Mouse (Mus musculus) hindbrain, embryonic 12.5 days (tissue): ENCODE measurements around the gene Nphs2. TPM values are rescaled to one million over a fixed set of nuclear protein-coding genes. Genes with fewer than 3 reads are reported as not detected.
A peak's percentile ranks its signal among the peaks of the same experiment; 100 is the strongest.

Experiments used
- ATAC-seq: fragments of 200-750 bp; cut with Nextera tagmentation; 2 replicates; pipeline ENCODE4 v1.8.0; 2017; ENCODE audit warnings: moderate TSS enrichment; ENCODE audit not compliant: low FRiP score
- H3K27ac ChIP-seq: fragments of 300-500 bp; sonication (generic); 2 replicates; pipeline ENCODE4 v1.5.1; 2016; ENCODE audit warnings: mild to moderate bottlenecking
- H3K27me3 ChIP-seq: fragments of 300-500 bp; sonication (generic); 2 replicates; pipeline ENCODE4 v1.6.1; 2016; ENCODE audit warnings: mild to moderate bottlenecking
- H3K36me3 ChIP-seq: fragments of 300-500 bp; sonication (generic); 2 replicates; pipeline ENCODE4 v1.6.1; 2016; ENCODE audit warnings: mild to moderate bottlenecking
- H3K4me1 ChIP-seq: fragments of 300-500 bp; sonication (generic); 2 replicates; pipeline ENCODE4 v1.6.1; 2016
- H3K4me2 ChIP-seq: fragments of 300-500 bp; sonication (generic); replicated peaks from 2 replicates; pipeline ENCODE4 v1.6.1; 2016; ENCODE audit warnings: mild to moderate bottlenecking
- H3K4me3 ChIP-seq: fragments of 300-500 bp; sonication (generic); 2 replicates; pipeline ENCODE4 v1.5.1; 2016; ENCODE audit warnings: mild to moderate bottlenecking
- H3K9ac ChIP-seq: fragments of 300-500 bp; sonication (generic); 2 replicates; pipeline ENCODE4 v1.6.1; 2016; ENCODE audit warnings: mild to moderate bottlenecking, moderate library complexity
- H3K9me3 ChIP-seq: fragments of 300-500 bp; sonication (generic); replicated peaks from 2 replicates; pipeline ENCODE4 v1.6.1; 2016; ENCODE audit warnings: mild to moderate bottlenecking
- WGBS: fragments of 180-500 bp; shearing (Covaris S2); methylation state at CpG from one replicate; pipeline ENCODE4 v1.1.7; 2016; 5-methylcytosine and 5-hydroxymethylcytosine counted together
- polyA plus RNA-seq: library from polyadenylated mRNA; unstranded; fragments of >200 nt; fragmentation: Nextera tagmentation; extraction: Ambion mirVana; gene quantifications from 2 replicates; pipeline ENCODE4 v1.2.1, GENCODE M21; 2016

The Nphs2 gene
- polyA plus RNA-seq, 1 experiment from 2014 or later, result 0.10 TPM

GRCm38 (mm10) chr1:156290016-156290415 is 20.5 kb upstream of the Nphs2 start:
- Histone ChIP-seq H3K27ac (no peak overlapping the region), H3K4me2 (no peak overlapping the region), H3K36me3 (no peaks in the 10 kb centered on the region), H3K9me3 (no peaks in the 10 kb centered on the region), H3K27me3 (no peaks in the 10 kb centered on the region), H3K9ac (no peak overlapping the region), H3K4me3 (no peak overlapping the region), H3K4me1 (no peaks in the 10 kb centered on the region)
- ATAC-seq, result no peak
- WGBS, result 95% methylated on average over 6 of the region's 6 CpGs

DNA sequence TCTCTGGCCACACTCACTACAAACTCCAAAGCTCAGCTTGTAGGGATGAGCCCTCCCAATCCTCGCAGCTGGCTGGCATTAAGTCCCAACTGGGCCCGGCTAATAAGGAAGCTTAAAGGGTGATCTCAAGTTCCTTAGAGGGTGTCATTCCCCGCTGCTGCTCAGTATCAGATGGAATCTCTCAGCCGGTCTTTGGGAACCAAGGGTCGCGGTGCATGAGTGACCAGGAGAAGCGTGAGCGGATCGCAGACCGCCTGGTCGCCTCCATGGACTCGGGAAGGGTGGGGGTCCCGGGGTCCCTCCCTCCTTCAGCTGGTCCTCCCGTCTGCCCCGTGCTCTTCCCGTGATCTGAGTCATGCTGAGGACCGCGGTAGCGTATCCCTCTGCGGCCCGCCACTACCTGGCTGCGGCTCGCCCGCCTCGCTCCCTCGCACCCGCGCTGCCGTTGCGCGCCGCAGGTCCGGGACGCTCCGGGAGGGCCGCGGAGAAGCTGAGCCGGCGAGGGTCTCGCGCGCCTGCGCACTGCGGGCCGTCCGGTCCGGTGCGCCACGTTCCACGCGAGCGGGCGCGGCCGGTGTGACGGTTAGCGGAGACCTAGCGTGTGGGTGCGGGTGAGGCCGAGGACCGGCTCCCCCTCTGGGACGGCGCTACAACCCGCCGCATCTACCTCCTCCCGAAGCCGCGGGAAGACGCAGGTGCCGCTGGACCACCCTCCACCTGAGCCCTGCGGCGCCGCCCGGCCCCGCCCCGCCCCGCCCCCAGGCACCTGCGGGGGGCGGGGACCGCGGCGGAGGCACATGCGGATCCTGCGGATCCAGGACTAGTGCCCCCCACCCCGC is 7.4 kb upstream of the Nphs2 start, which contains the start of gene Tdrd5:
TSS of gene Tdrd5 (minus strand) at position 754 of the 839 bp plus-strand sequence.
- no peak within 1 kb of the TSS for H3K27ac ChIP-seq
- H3K27me3 ChIP-seq, result peaks cover 53% of the 10 kb centered on the region
- peak within 1 kb of the TSS; percentile 97 for H3K4me2 ChIP-seq
- WGBS, result under 1% methylated on average over 70 of the region's 85 CpGs
- ATAC-seq, result peak; percentile 85
- H3K9ac ChIP-seq, result peak within 1 kb of the TSS; percentile 63
- H3K9me3 ChIP-seq, result no peaks in the 10 kb centered on the region
- H3K4me3 ChIP-seq, result peak within 1 kb of the TSS; percentile 63
- H3K4me1 ChIP-seq, result no peaks in the 10 kb centered on the region
- H3K36me3 ChIP-seq, result no peaks in the 10 kb centered on the region

DNA sequence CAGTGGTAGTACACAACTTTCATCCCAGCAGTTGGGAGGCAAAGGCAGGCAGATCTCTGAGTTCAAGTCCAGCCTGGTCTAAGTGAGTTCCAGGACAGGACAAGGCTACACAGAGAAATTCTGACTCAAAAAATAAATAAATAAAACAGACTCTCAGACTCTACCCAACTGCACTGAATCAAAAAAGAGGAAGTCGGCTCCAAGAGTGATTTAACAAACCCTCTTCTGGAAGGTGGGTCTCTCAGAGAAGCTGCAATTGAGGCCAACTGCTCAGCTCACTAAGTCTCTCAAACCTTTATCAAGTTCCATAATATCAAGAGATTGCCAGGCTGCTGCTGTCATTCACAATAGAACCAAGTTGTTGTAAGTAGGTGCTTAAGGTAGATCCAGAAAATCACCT is 1.9 kb upstream of the Nphs2 start:
- H3K9me3 ChIP-seq, result no peaks in the 10 kb centered on the region
- H3K36me3 ChIP-seq, result no peaks in the 10 kb centered on the region
- H3K4me1 ChIP-seq, result peaks cover 7% of the 10 kb centered on the region
- H3K4me2 ChIP-seq, result no peak overlapping the region
- no peak overlapping the region for H3K27ac ChIP-seq
- peaks cover 65% of the 10 kb centered on the region for H3K27me3 ChIP-seq
- no peak overlapping the region for H3K9ac ChIP-seq
- no peak overlapping the region for H3K4me3 ChIP-seq
- no peak for ATAC-seq
- WGBS, result 82% methylated on average over 1 of the region's 1 CpGs

DNA sequence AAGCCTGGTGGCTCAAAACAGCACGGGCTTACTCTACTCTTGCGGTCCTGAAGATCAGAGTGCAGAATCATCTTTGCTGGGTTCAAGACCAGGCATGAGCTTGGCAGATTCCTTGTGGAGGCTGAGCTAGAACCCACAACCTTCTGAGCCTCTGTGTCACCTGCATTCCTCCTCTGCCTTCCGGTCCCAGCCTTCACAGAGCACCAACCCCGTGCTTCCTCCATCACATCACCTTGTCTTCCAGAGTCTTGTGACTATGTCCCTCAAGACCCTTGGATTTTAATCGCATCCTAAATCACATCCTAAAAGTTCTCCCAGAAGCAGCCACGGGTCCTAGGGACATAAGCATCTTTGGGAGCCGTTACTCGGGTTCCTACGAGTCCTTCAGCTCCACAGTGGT is 12.6 kb downstream of the Nphs2 start:
- no peak overlapping the region for H3K27ac ChIP-seq
- WGBS, result 87% methylated on average over 9 of the region's 9 CpGs

GRCm38 (mm10) chr1:156340847-156341246 is 30.3 kb downstream of the Nphs2 start:
- no peak overlapping the region for H3K9ac ChIP-seq
- no peaks in the 10 kb centered on the region for H3K9me3 ChIP-seq
- H3K27ac ChIP-seq, result no peak overlapping the region
- H3K4me2 ChIP-seq, result no peak overlapping the region
- no peaks in the 10 kb centered on the region for H3K27me3 ChIP-seq
- ATAC-seq, result no peak
- no peaks in the 10 kb centered on the region for H3K4me1 ChIP-seq
- no peaks in the 10 kb centered on the region for H3K36me3 ChIP-seq
- H3K4me3 ChIP-seq, result no peak overlapping the region
- WGBS, result 81% methylated on average over 4 of the region's 4 CpGs

More for the DNA sequence above, 12.6 kb downstream of the Nphs2 start:
- Histone ChIP-seq H3K9me3 (no peaks in the 10 kb centered on the region), H3K9ac (no peak overlapping the region), H3K27me3 (no peaks in the 10 kb centered on the region), H3K36me3 (no peaks in the 10 kb centered on the region), H3K4me1 (no peaks in the 10 kb centered on the region), H3K4me2 (no peak overlapping the region), H3K4me3 (no peak overlapping the region)
- no peak for ATAC-seq

GRCm38 (mm10) chr1:156344433-156344832 is 33.9 kb downstream of the Nphs2 start:
- 72% methylated on average over 4 of the region's 4 CpGs for WGBS
- no peak overlapping the region for H3K27ac ChIP-seq
- ATAC-seq, result no peak
- H3K9ac ChIP-seq, result no peak overlapping the region
- H3K36me3 ChIP-seq, result no peaks in the 10 kb centered on the region
- no peaks in the 10 kb centered on the region for H3K9me3 ChIP-seq
- no peaks in the 10 kb centered on the region for H3K27me3 ChIP-seq
- H3K4me3 ChIP-seq, result no peak overlapping the region
- H3K4me2 ChIP-seq, result no peak overlapping the region
- H3K4me1 ChIP-seq, result no peaks in the 10 kb centered on the region

DNA sequence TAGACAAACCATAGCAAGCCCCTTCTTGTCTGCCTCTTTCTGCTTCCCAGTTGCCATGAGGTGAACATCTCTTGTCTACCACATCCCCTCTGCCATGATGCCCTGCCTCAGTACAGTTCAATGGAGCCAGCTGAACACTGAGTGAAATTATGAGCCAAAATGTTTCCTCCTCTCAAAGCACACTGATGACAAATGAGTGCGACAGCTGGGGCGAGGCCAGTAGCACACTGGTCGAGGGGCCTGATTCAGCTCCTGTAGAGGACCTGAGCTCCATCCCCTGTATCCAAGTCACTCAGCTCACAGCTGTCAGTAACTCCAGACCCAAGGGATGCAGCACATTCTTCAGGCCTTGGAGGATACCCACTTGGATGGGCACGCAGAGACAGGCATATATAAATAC is 35.1 kb downstream of the Nphs2 start:
- ATAC-seq, result no peak
- WGBS, result 90% methylated on average over 4 of the region's 4 CpGs
- no peaks in the 10 kb centered on the region for H3K27me3 ChIP-seq

DNA sequence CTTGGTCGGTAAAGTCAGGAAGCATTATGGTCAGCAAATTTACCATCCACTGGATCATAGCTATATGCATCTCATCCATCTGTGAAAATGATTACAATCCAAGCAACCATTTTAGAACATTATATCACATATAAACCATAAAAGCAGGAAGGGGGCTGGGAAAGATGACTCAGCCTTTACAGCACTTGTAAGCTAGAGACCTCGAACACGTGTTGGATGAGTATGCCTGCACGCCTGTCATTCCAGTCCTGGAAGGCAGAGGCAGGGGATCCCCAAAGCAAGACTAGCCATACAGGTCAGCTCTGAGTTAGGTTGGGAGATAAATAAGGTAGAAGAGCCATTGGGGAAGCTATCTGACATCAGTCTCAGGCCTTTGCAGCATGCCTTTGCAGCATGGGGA is 38.5 kb downstream of the Nphs2 start:
- WGBS, result 88% methylated on average over 4 of the region's 4 CpGs
- Histone ChIP-seq H3K27ac (no peak overlapping the region), H3K9ac (no peak overlapping the region), H3K27me3 (no peaks in the 10 kb centered on the region), H3K4me1 (no peaks in the 10 kb centered on the region), H3K4me3 (no peak overlapping the region), H3K9me3 (no peaks in the 10 kb centered on the region), H3K36me3 (no peaks in the 10 kb centered on the region), H3K4me2 (no peak overlapping the region)
- no peak for ATAC-seq

More for the DNA sequence above, 35.1 kb downstream of the Nphs2 start:
- Histone ChIP-seq H3K4me3 (no peak overlapping the region), H3K27ac (no peak overlapping the region), H3K9me3 (no peaks in the 10 kb centered on the region), H3K4me2 (no peak overlapping the region), H3K4me1 (no peaks in the 10 kb centered on the region), H3K9ac (no peak overlapping the region), H3K36me3 (no peaks in the 10 kb centered on the region)

GRCm38 (mm10) chr1:156350441-156350840 is 39.9 kb downstream of the Nphs2 start:
- no peak overlapping the region for H3K9ac ChIP-seq
- H3K4me2 ChIP-seq, result no peak overlapping the region
- 85% methylated on average over 4 of the region's 4 CpGs for WGBS
- H3K4me3 ChIP-seq, result no peak overlapping the region
- H3K4me1 ChIP-seq, result no peaks in the 10 kb centered on the region
- H3K36me3 ChIP-seq, result no peaks in the 10 kb centered on the region
- ATAC-seq, result no peak
- no peaks in the 10 kb centered on the region for H3K27me3 ChIP-seq
- H3K27ac ChIP-seq, result no peak overlapping the region
- H3K9me3 ChIP-seq, result no peaks in the 10 kb centered on the region

GRCm38 (mm10) chr1:156352466-156352865 is 41.9 kb downstream of the Nphs2 start:
- no peak for ATAC-seq
- Histone ChIP-seq H3K36me3 (no peaks in the 10 kb centered on the region), H3K4me1 (no peaks in the 10 kb centered on the region), H3K27ac (no peak overlapping the region), H3K4me2 (no peak overlapping the region), H3K4me3 (no peak overlapping the region), H3K27me3 (no peaks in the 10 kb centered on the region), H3K9me3 (no peaks in the 10 kb centered on the region), H3K9ac (no peak overlapping the region)
- WGBS, result 94% methylated on average over 2 of the region's 2 CpGs

DNA sequence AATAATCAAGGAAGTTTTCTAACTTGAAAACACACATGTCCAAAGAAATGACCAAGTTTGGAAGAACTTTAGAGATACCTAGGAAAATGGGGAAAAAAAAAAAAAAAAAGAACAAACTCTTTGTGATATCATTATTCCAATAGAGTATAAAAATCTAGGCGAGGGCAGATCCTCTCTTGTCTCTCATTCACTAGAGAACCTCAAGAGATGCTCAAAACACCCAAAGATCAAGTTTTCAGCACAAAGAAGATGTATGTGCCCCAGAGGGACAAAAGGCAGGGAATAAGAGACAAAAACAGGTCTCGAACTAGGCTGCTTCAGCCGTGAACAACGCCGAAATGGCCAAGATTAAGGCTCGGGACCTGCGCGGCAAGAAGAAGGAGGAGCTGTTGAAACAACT is 55.2 kb downstream of the Nphs2 start, which contains the start of gene Gm2000:
TSS of gene Gm2000 (plus strand) at position 301 of the 400 bp plus-strand sequence.
- no peak within 1 kb of the TSS for H3K4me2 ChIP-seq

More for the DNA sequence above, 55.2 kb downstream of the Nphs2 start, which contains the start of gene Gm2000:
- Histone ChIP-seq H3K4me1 (no peaks in the 10 kb centered on the region), H3K27ac (no peak within 1 kb of the TSS), H3K36me3 (no peaks in the 10 kb centered on the region), H3K27me3 (no peaks in the 10 kb centered on the region), H3K9me3 (no peaks in the 10 kb centered on the region), H3K4me3 (no peak within 1 kb of the TSS), H3K9ac (no peak within 1 kb of the TSS)
- 93% methylated on average over 8 of the region's 8 CpGs for WGBS
- ATAC-seq, result no peak
